Mouse (Mus musculus) heart, embryonic 11.5 days (tissue): ENCODE results near the gene Wdtc1. TPM values are rescaled to one million over a fixed set of nuclear protein-coding genes. Genes with fewer than 3 reads are reported as not detected.

Experiments used
- ATAC-seq: fragments of 200-750 bp; cut with Nextera tagmentation; replicated peaks from 2 replicates; pipeline ENCODE4 v1.8.0; 2017; ENCODE audit warnings: moderate library complexity; ENCODE audit not compliant: insufficient number of reproducible peaks, low FRiP score, low TSS enrichment
- H3K27ac ChIP-seq: fragments of 300-500 bp; sonication (generic); 2 replicates; pipeline ENCODE4 v1.5.1; 2014; ENCODE audit warnings: mild to moderate bottlenecking, low read depth, low read length
- H3K27me3 ChIP-seq: fragments of 300-500 bp; sonication (generic); 2 replicates; pipeline ENCODE4 v1.6.1; 2014; ENCODE audit warnings: mild to moderate bottlenecking, low read length, mixed read lengths; ENCODE audit not compliant: control insufficient read depth, insufficient read depth
- H3K36me3 ChIP-seq: fragments of 300-500 bp; sonication (generic); 2 replicates; pipeline ENCODE4 v1.6.1; 2014; ENCODE audit warnings: mild to moderate bottlenecking, low read length, moderate library complexity, mixed read lengths; ENCODE audit not compliant: control insufficient read depth, insufficient read depth
- H3K4me1 ChIP-seq: fragments of 300-500 bp; sonication (generic); 2 replicates; pipeline ENCODE4 v1.6.1; 2014; ENCODE audit warnings: low read length; ENCODE audit not compliant: control insufficient read depth, insufficient read depth
- H3K4me2 ChIP-seq: fragments of 300-500 bp; sonication (generic); 2 replicates; pipeline ENCODE4 v1.6.1; 2014; ENCODE audit warnings: mild to moderate bottlenecking, moderate library complexity
- H3K4me3 ChIP-seq: fragments of 300-500 bp; sonication (generic); 2 replicates; pipeline ENCODE4 v1.5.1; 2014; ENCODE audit warnings: low read depth, low read length
- H3K9ac ChIP-seq: fragments of 300-500 bp; sonication (generic); 2 replicates; pipeline ENCODE4 v1.6.1; 2014; ENCODE audit warnings: mild to moderate bottlenecking, low read depth, low read length, moderate library complexity
- H3K9me3 ChIP-seq: fragments of 300-500 bp; sonication (generic); replicated peaks from 2 replicates; pipeline ENCODE4 v1.6.1; 2016; ENCODE audit warnings: low read length; ENCODE audit not compliant: control insufficient read depth
- WGBS: fragments of 180-500 bp; shearing (Covaris S2); extraction: QIAGEN DNeasy Blood & Tissue Kit; methylation state at CpG from one replicate; pipeline ENCODE4 v1.1.7; 2014; ENCODE audit not compliant: insufficient replicate concordance; 5-methylcytosine and 5-hydroxymethylcytosine counted together
- polyA plus RNA-seq: library from polyadenylated mRNA; unstranded; fragments of >200 nt; fragmentation: Nextera tagmentation; extraction: Ambion mirVana; gene quantifications from 2 replicates; pipeline ENCODE4 v1.2.1, GENCODE M21; 2014

Gene Wdtc1
- polyA plus RNA-seq, result 13.3 and 15.5 TPM in 2 replicates

- no peak within 1 kb of the TSS for H3K4me3 ChIP-seq
- H3K27ac ChIP-seq, result no peak within 1 kb of the TSS
- ATAC-seq, result no peak
- no peak within 1 kb of the TSS; the same call in 1 of the 2 replicates for H3K4me2 ChIP-seq
- H3K36me3 ChIP-seq, result no peaks in the 10 kb centered on the region
- H3K9ac ChIP-seq, result no peak within 1 kb of the TSS
- H3K27me3 ChIP-seq, result no peaks in the 10 kb centered on the region
- 83% methylated on average over 23 of the region's 23 CpGs for WGBS
- H3K9me3 ChIP-seq, result no peaks in the 10 kb centered on the region
- H3K4me1 ChIP-seq, result no peaks in the 10 kb centered on the region
Observed at GRCm38 (mm10) chr4:133353367-133354365, at the start of gene Wdtc1. Gene Wdtc1 (minus strand): TSS chr4:133353481.

DNA sequence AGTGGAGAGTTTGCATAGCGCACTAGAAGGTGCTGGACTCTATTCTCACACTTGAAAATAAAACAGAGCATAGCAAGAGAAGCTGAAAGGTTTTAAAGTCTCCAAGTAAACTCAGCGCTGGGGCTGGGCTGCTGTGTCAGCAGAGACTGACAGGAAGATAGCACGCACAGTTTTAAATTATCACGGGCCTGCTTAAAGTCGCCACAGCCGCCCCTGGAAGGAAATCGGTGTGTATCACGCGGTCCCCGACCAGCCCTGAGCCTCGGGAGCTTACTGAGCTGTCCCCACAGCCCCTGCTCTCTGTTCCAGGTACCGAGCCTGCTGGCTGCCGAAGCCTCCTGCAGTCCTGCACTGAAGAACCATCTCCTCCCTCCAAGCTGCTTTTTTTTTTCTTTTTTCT is 48.7 kb upstream of the Wdtc1 start:
- H3K4me3 ChIP-seq, result no peak overlapping the region
- H3K36me3 ChIP-seq, result no peaks in the 10 kb centered on the region
- 36% methylated on average over 13 of the region's 13 CpGs for whole genome bisulfite sequencing
- H3K27me3 ChIP-seq, result no peaks in the 10 kb centered on the region
- peaks cover 60% of the 10 kb centered on the region for H3K4me1 ChIP-seq
- H3K4me2 ChIP-seq, result no peak overlapping the region
- no peak for ATAC-seq
- 0 out of 2 replicates have a peak overlapping the region, but pooled peaks have one; percentile 28 for H3K9ac ChIP-seq
- H3K9me3 ChIP-seq, result no peaks in the 10 kb centered on the region
- H3K27ac ChIP-seq, result peak overlapping the region; percentile 41; the same call in 1 of the 2 replicates

- H3K4me2 ChIP-seq, result no peak overlapping the region
- H3K27me3 ChIP-seq, result no peaks in the 10 kb centered on the region
- H3K36me3 ChIP-seq, result no peaks in the 10 kb centered on the region
- no peak for ATAC-seq
- H3K9ac ChIP-seq, result peak overlapping the region; percentile 39; the same call in 1 of the 2 replicates
- H3K9me3 ChIP-seq, result no peaks in the 10 kb centered on the region
- H3K4me1 ChIP-seq, result peaks cover 61% of the 10 kb centered on the region
- WGBS, result 45% methylated on average over 7 of the region's 7 CpGs
- peak overlapping the region; percentile 68 for H3K27ac ChIP-seq
- no peak overlapping the region for H3K4me3 ChIP-seq
Observed at GRCm38 (mm10) chr4:133400098-133400497, 46.8 kb upstream of the Wdtc1 start.

- H3K9me3 ChIP-seq, result no peaks in the 10 kb centered on the region
- H3K4me3 ChIP-seq, result no peak overlapping the region
- no peak for ATAC-seq
- no peaks in the 10 kb centered on the region for H3K36me3 ChIP-seq
- H3K4me2 ChIP-seq, result no peak overlapping the region
- 78% methylated on average over 6 of the region's 6 CpGs for WGBS
- no peaks in the 10 kb centered on the region for H3K27me3 ChIP-seq
- peak overlapping the region; percentile 39; the same call in 1 of the 2 replicates for H3K9ac ChIP-seq
- peaks cover 67% of the 10 kb centered on the region for H3K4me1 ChIP-seq
- peak overlapping the region; percentile 68; the same call in 1 of the 2 replicates for H3K27ac ChIP-seq
Observed at GRCm38 (mm10) chr4:133399509-133399908, 46.2 kb upstream of the Wdtc1 start.

- no peak overlapping the region for H3K4me2 ChIP-seq
- WGBS, result 70% methylated on average over 5 of the region's 5 CpGs
- peaks cover 71% of the 10 kb centered on the region for H3K4me1 ChIP-seq
- H3K36me3 ChIP-seq, result no peaks in the 10 kb centered on the region
- H3K9me3 ChIP-seq, result no peaks in the 10 kb centered on the region
- H3K27me3 ChIP-seq, result no peaks in the 10 kb centered on the region
- H3K4me3 ChIP-seq, result no peak overlapping the region
- no peak for ATAC-seq
- no peak overlapping the region for H3K27ac ChIP-seq
- no peak overlapping the region for H3K9ac ChIP-seq
Observed at GRCm38 (mm10) chr4:133398619-133399018, 45.3 kb upstream of the Wdtc1 start.

DNA sequence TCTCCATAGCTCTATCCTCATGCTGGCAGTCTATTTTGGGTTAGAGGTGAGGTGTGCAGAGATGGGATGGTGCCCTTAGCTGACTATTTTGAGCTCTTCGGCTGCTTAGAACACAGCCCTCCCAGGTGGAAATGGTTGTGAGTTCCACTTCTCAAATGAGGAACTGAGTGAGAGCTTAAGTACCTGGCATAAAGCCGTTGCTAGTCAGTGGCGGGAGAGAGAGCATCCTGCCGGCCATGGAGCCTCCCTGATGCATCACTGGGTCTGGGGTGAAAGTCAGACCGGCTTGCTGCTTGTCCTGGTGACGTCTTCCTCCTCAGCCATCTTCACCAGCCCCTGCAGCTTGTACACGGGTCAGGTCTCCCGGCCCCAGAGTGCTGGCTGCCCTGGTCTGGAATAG is 44.7 kb upstream of the Wdtc1 start:
- 64% methylated on average over 8 of the region's 8 CpGs for WGBS
- Histone ChIP-seq H3K9me3 (no peaks in the 10 kb centered on the region), H3K27ac (peak overlapping the region; percentile 70), H3K27me3 (no peaks in the 10 kb centered on the region), H3K9ac (peak overlapping the region; percentile 52; the same call in 1 of the 2 replicates), H3K4me2 (no peak overlapping the region; the same call in 1 of the 2 replicates), H3K4me3 (no peak overlapping the region), H3K4me1 (peaks cover 71% of the 10 kb centered on the region), H3K36me3 (no peaks in the 10 kb centered on the region)
- no peak for ATAC-seq

- no peak overlapping the region for H3K4me2 ChIP-seq
Observed at GRCm38 (mm10) chr4:133397299-133397698, 44.0 kb upstream of the Wdtc1 start.

DNA sequence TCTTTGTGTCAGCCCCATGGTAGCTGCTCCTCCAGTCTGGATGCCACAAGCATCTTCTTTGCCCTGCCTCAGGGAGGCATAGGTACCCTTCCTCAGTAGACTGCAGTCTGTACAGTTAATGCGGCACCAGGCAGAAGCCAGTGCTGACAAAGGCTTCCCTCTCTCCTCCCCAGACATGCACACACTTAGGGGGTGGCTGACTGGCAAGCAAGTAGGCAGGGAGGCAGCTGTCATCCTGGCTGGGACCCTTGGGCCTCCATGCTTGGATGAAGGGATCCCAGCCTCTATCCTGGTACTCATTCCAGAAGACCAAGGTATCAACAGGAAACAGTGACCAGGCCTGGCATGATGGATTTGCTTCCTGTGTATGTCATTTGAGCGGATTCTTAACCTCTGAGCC is 42.8 kb upstream of the Wdtc1 start:
- ATAC-seq, result no peak
- Histone ChIP-seq H3K36me3 (no peaks in the 10 kb centered on the region), H3K9me3 (no peaks in the 10 kb centered on the region), H3K27me3 (no peaks in the 10 kb centered on the region), H3K27ac (peak overlapping the region; percentile 11; the same call in 1 of the 2 replicates), H3K9ac (peak overlapping the region; percentile 7; the same call in 1 of the 2 replicates), H3K4me2 (no peak overlapping the region), H3K4me1 (peaks cover 69% of the 10 kb centered on the region), H3K4me3 (no peak overlapping the region)
- 57% methylated on average over 2 of the region's 2 CpGs for WGBS

More at GRCm38 (mm10) chr4:133397299-133397698, 44.0 kb upstream of the Wdtc1 start:
- ATAC-seq, result no peak
- H3K27me3 ChIP-seq, result no peaks in the 10 kb centered on the region
- H3K36me3 ChIP-seq, result no peaks in the 10 kb centered on the region
- H3K4me1 ChIP-seq, result peaks cover 68% of the 10 kb centered on the region
- 49% methylated on average over 5 of the region's 5 CpGs for WGBS
- H3K9ac ChIP-seq, result peak overlapping the region; percentile 52; the same call in 1 of the 2 replicates
- no peak overlapping the region for H3K4me3 ChIP-seq
- peak overlapping the region; percentile 70; the same call in 1 of the 2 replicates for H3K27ac ChIP-seq
- H3K9me3 ChIP-seq, result no peaks in the 10 kb centered on the region
